Mouse (Mus musculus) bone marrow macrophage, adult 2 months (primary cell): ENCODE results near the gene Cdc37l1.

Experiments used
- CTCF ChIP-seq: IDR thresholded peaks from 2 replicates; pipeline ENCODE4 v1.5.1; 2012; ENCODE audit warnings: low read depth, mild to moderate bottlenecking, low read length, moderate library complexity
- POLR2A ChIP-seq: IDR thresholded peaks from 2 replicates; pipeline ENCODE4 v1.6.1; 2012; ENCODE audit warnings: mild to moderate bottlenecking, low read depth, low read length, borderline replicate concordance

- TF ChIP-seq POLR2A (no peak), CTCF (no peak)
Measured at GRCm38 (mm10) chr19:28967652-28968051, 22.5 kb upstream of the Cdc37l1 start, which contains the start of gene 4430402I18Rik.
